Mouse (Mus musculus) hindbrain, postnatal 0 days (tissue): ENCODE results near the gene Cgnl1. TPM values are rescaled to one million over a fixed set of nuclear protein-coding genes. Genes with fewer than 3 reads are reported as not detected.
"Not testable (repeated sequence)": the region's sequence is repeated elsewhere in the genome, so short reads cannot be mapped to it uniquely, and the experiment has no call there.

ENCODE experiments used
- ATAC-seq: fragments of 200-750 bp; cut with Nextera tagmentation; 2 replicates; pipeline ENCODE4 v1.8.0; 2017; ENCODE audit warnings: mild to moderate bottlenecking, moderate TSS enrichment, moderate library complexity
- DNase-seq: peaks from one replicate; pipeline ENCODE4 v3.0.0-alpha.2; 2015; ENCODE audit warnings: low spot score
- H3K27ac ChIP-seq: fragments of 300-500 bp; sonication (generic); 2 replicates; pipeline ENCODE4 v1.5.1; 2014; ENCODE audit warnings: mild to moderate bottlenecking
- H3K27me3 ChIP-seq: fragments of 300-500 bp; sonication (generic); 2 replicates; pipeline ENCODE4 v1.6.1; 2014; ENCODE audit warnings: low read length, mixed read lengths; ENCODE audit not compliant: insufficient read depth
- H3K36me3 ChIP-seq: fragments of 300-500 bp; sonication (generic); 2 replicates; pipeline ENCODE4 v1.6.1; 2014; ENCODE audit warnings: low read length, mixed read lengths; ENCODE audit not compliant: insufficient read depth
- H3K4me1 ChIP-seq: fragments of 300-500 bp; sonication (generic); 2 replicates; pipeline ENCODE4 v1.6.1; 2014; ENCODE audit warnings: antibody characterized with exemption, low read length, mixed read lengths; ENCODE audit not compliant: insufficient read depth
- H3K4me2 ChIP-seq: fragments of 300-500 bp; sonication (generic); 2 replicates; pipeline ENCODE4 v1.6.1; 2014; ENCODE audit warnings: low read depth, mild to moderate bottlenecking, low read length, moderate library complexity, mixed read lengths
- H3K4me3 ChIP-seq: fragments of 300-500 bp; sonication (generic); 2 replicates; pipeline ENCODE4 v1.5.1; 2014; ENCODE audit warnings: low read length
- H3K9ac ChIP-seq: fragments of 300-500 bp; sonication (generic); replicated peaks from 2 replicates; pipeline ENCODE4 v1.6.1; 2014; ENCODE audit warnings: mild to moderate bottlenecking, low read length, moderate library complexity, mixed read lengths
- H3K9me3 ChIP-seq: fragments of 300-500 bp; sonication (generic); 2 replicates; pipeline ENCODE4 v1.6.1; 2016; ENCODE audit warnings: low read length, mixed read lengths
- CTCF ChIP-seq: IDR thresholded peaks from 2 replicates; pipeline ENCODE4 v1.5.1; 2016; ENCODE audit warnings: antibody characterized with exemption, control low read depth, low read depth
- WGBS: fragments of 180-500 bp; shearing (Covaris S2); extraction: QIAGEN DNeasy Blood & Tissue Kit; methylation state at CpG from one replicate; pipeline ENCODE4 v1.1.7; 2014; 5-methylcytosine and 5-hydroxymethylcytosine counted together
- polyA plus RNA-seq: library from polyadenylated mRNA; unstranded; fragments of >200 nt; fragmentation: Nextera tagmentation; extraction: Ambion mirVana; gene quantifications from 2 replicates; pipeline ENCODE4 v1.2.1, GENCODE M21; 2015
- total RNA-seq: library from RNA; depleted of rRNA; stranded (reverse); fragments of >200 nt; gene quantifications from 2 replicates; pipeline ENCODE4 v1.2.3, GENCODE M21; 2014

The Cgnl1 gene
- total and polyA plus RNA-seq, 2 experiments from 2014 or later: 7.2 to 7.6 TPM

DNA sequence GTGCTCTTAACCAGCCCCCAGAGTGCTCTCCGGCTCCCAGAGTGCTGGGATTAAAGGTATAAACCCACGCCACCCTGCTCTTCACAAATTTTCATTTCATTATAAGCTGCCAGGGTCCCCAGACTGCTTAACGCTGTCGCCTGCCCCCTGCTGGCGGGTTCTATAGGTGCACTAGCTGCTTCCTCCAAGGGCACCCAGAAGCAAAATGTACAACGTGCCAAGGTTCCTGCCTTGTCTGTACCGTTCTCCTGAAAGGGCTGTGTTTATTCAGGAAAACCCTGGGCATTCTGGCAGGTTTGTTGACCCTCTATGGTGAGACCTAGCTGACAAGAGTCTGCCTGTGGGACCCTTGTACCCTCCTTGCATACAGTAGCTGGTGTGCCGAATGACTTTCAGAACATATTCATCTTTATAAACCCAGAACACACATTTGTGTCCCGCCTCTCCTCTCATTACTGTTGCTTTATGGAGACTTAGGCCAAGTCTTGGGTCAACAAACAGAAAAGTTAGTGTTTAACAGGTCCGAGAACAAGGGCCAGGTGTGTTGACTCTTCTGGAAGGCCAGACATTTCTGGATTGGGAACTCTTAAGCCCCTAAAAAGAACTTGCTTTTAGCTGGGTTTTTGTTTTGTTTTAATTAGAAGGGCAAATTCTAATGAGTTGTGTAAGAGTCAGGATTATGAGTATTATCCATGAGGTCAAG is 146.5 kb downstream of the Cgnl1 start:
- no peaks in the 10 kb centered on the region for H3K4me1 ChIP-seq
- no peaks in the 10 kb centered on the region for H3K27me3 ChIP-seq
- H3K27ac ChIP-seq: no peak overlapping the region
- DNase-seq: peak; percentile 64
- H3K9me3 ChIP-seq: no peaks in the 10 kb centered on the region
- WGBS: 51% methylated on average over 10 of the region's 10 CpGs
- no peak overlapping the region for H3K4me3 ChIP-seq
- no peak overlapping the region for H3K9ac ChIP-seq
- TF ChIP-seq CTCF: peak; percentile 71
- H3K36me3 ChIP-seq: no peaks in the 10 kb centered on the region
- no peak overlapping the region for H3K4me2 ChIP-seq
- ATAC-seq: no peak

DNA sequence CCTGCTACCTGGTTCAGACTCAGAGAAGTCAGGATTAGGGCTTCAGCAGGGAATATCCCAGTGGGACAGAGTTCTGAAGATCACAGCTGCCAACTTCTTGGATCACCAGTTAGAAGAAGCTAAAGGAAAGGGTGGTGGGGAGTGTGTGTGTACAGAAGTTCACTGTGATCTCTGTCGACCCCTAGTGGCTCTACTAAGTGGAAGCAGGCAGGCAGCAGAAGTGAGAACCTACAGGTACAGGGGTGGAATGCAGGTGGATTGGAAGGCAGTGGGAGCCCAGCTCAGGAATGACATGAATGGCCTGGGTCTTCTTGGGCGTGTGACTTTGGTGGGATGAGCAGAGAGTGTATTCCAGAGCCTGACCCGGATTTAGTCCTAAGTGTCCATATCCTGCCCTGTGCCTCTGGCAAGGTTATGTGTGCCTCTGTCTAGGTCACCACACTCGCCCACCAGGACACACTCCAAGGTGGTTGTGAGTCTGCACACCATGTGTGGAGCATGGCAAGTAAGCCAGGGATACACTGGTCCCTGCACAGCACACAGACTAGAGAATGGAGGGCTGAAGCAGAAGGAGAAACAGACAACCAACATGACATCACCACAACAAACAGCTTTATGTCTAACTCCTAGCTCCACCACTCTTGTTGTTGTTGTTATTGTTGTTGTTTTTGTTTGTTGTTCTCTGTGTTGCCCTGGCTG is 147.4 kb downstream of the Cgnl1 start:
- ATAC-seq (peak; percentile 84), DNase-seq (peak; percentile 82)
- Histone ChIP-seq H3K4me3 (no peak overlapping the region), H3K9ac (no peak overlapping the region), H3K27me3 (no peaks in the 10 kb centered on the region), H3K36me3 (no peaks in the 10 kb centered on the region), H3K4me1 (no peaks in the 10 kb centered on the region), H3K9me3 (no peaks in the 10 kb centered on the region), H3K4me2 (no peak overlapping the region), H3K27ac (no peak overlapping the region)
- peak; percentile 95 for TF ChIP-seq CTCF
- WGBS: 25% methylated on average over 4 of the region's 4 CpGs

DNA sequence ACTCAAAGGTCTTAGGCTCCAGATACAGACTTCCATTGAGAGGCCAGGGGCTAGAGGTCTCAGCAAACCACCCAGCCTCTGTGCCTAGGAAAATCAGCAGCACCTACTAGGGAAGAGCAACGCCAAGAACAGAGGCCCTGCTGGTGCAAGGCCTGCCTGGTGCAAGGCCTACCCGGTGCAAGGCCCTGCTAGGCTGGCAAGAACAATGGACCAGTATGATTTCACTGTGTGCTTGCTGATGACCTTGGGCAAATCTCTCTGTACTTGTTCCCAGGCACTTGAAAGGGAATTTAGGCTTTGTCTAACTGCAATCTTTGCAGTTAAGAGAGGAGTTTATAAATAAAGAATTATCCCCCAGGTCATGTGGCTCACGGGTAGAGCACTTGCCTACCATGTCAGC is 148.8 kb downstream of the Cgnl1 start:
- no peak overlapping the region for H3K9ac ChIP-seq
- H3K4me2 ChIP-seq: no peak overlapping the region
- no peaks in the 10 kb centered on the region for H3K27me3 ChIP-seq
- no peak overlapping the region for H3K4me3 ChIP-seq
- no peak for TF ChIP-seq CTCF
- no peaks in the 10 kb centered on the region for H3K9me3 ChIP-seq
- DNase-seq (no peak), ATAC-seq (no peak)
- no peak overlapping the region for H3K27ac ChIP-seq
- H3K36me3 ChIP-seq: no peaks in the 10 kb centered on the region
- 67% methylated on average over 3 of the region's 3 CpGs for WGBS
- no peaks in the 10 kb centered on the region for H3K4me1 ChIP-seq

DNA sequence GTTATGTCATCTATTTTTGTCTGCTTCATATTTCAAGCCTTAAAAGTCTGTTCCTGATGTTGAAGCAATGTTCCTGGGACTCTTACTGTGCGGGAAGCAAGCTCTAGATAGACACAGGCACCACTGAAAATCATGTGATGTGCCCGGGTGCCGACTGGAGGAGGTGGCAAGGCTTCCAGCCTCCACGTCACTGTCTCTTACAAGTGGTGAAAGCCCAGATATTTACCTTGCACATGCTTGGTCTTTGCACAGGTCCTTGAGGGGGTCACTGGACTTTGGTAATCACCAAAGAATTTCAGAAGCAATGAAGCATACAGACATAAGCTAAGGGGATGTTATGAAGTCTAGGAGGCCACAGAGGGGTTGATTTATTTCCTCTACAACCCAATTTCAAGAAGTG is 149.4 kb downstream of the Cgnl1 start:
- TF ChIP-seq CTCF: no peak
- no peaks in the 10 kb centered on the region for H3K36me3 ChIP-seq
- H3K27ac ChIP-seq: no peak overlapping the region
- no peak overlapping the region for H3K9ac ChIP-seq
- H3K4me2 ChIP-seq: no peak overlapping the region
- no peak overlapping the region for H3K4me3 ChIP-seq
- ATAC-seq (no peak), DNase-seq (no peak)
- WGBS: 79% methylated on average over 4 of the region's 4 CpGs
- H3K9me3 ChIP-seq: no peaks in the 10 kb centered on the region
- H3K4me1 ChIP-seq: no peaks in the 10 kb centered on the region
- no peaks in the 10 kb centered on the region for H3K27me3 ChIP-seq

DNA sequence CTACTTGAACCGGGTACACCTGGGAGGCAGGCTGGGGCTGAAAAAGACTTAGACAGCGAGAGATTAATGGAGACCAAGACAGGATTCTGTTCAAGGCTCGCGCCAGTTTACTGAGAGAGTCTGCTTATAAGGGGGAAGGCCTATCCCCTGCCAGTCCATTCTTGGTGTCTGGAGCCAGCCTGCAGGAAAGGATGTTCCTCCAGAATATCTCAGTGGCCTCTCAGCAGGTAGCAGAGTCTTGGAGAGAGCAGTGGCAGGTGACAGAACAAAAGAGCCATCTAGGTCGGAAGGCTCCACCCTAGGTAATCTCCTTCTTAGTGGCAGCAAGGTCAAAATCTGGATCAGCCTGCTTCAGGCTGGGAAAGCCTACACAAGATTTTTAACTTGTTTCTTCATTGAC is 151.3 kb downstream of the Cgnl1 start:
- H3K4me3 ChIP-seq, H3K9ac ChIP-seq, H3K4me1 ChIP-seq, DNase-seq, H3K27me3 ChIP-seq, H3K4me2 ChIP-seq, ATAC-seq, H3K9me3 ChIP-seq, H3K27ac ChIP-seq, H3K36me3 ChIP-seq: not testable (repeated sequence)
- 89% methylated on average over 5 of the region's 5 CpGs for WGBS

DNA sequence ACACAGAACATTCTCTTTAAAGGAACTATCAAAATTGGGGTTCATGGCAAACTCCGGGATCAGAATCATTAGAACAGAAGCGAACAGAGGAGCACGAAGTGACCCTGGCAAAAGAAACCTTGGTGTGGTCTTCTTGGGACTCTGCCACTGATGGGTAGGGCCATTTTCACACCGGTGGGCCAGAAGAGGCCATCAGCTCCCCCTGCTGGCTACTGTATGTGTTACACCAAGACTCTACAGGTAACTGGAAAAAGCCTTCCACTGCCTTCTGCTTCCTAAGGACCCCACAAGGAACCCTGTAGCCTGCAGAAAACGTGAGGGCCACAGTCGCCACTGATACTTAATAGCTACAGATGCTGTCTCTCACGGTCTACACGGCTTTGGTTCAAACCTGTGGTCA is 154.0 kb downstream of the Cgnl1 start:
- no peak overlapping the region for H3K4me2 ChIP-seq
- no peaks in the 10 kb centered on the region for H3K36me3 ChIP-seq
- no peak for ATAC-seq
- no peaks in the 10 kb centered on the region for H3K9me3 ChIP-seq
- no peaks in the 10 kb centered on the region for H3K4me1 ChIP-seq
- H3K27me3 ChIP-seq: no peaks in the 10 kb centered on the region
- peak; percentile 44 for DNase-seq
- no peak overlapping the region for H3K9ac ChIP-seq
- no peak overlapping the region for H3K4me3 ChIP-seq
- no peak overlapping the region for H3K27ac ChIP-seq
- peak; percentile 63 for TF ChIP-seq CTCF
- WGBS: 62% methylated on average over 8 of the region's 8 CpGs

DNA sequence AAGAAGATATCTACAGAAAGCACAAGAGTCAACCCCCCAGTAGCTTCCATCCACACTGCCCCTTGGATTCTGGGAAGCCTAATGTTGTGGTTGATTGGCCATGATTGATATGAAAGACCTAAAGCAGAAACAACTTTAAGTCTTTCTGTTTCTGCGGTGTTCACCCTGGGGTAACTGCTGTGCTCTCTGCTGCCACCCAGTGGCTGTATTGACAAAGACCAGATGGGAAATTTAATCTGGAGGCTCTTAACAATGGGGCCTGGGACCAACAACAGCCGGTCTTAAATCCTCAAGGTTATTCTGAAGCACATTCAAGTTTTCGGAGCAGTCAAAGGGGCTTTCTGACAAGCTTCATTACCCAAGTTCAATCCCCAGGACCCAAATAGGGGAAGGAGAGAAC is 155.2 kb downstream of the Cgnl1 start:
- ATAC-seq: peak; percentile 80
- Histone ChIP-seq H3K9ac (no peak overlapping the region), H3K36me3 (no peaks in the 10 kb centered on the region), H3K27ac (no peak overlapping the region), H3K9me3 (no peaks in the 10 kb centered on the region), H3K4me2 (no peak overlapping the region), H3K27me3 (no peaks in the 10 kb centered on the region), H3K4me3 (no peak overlapping the region), H3K4me1 (no peaks in the 10 kb centered on the region)
- 8% methylated on average over 3 of the region's 3 CpGs for WGBS
- TF ChIP-seq CTCF: peak; percentile 95
- peak; percentile 86 for DNase-seq
